Mouse (Mus musculus) MEL-GATA-1-ER (cell line): ENCODE results near the gene Gba.

Source experiments
- DNase-seq: peaks from one replicate; pipeline ENCODE4 v3.0.0-alpha.2; 2012; ENCODE audit warnings: low read depth; ENCODE audit errors: extremely low read depth

Gba gene

DNA sequence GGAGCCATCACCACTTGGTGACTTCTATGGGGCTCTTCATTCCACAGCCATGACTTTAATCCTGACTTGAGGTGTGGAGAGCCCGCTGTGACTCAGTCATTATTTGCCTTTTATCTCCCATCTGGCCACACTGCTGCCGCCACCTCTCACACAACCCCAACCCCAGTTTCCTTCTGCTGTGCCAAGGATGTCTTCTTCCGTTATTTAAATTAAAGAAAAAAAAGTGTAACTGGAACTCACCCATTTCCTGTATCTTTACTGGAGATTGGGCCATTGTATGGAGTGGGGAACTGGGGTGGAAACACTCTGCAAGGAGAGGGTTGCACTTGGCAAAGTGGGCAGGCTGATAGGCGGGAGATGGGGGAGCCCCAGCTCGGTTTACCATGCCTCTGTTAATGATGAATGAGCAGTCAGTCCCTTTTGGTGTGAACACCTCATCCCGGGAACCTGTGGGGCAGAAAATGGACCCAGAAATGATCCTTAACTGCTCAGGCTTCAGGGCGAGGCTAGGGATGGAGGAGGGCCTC, 20.1 kb upstream of the Gba start:
- peak; percentile 87 for DNase-seq

DNA sequence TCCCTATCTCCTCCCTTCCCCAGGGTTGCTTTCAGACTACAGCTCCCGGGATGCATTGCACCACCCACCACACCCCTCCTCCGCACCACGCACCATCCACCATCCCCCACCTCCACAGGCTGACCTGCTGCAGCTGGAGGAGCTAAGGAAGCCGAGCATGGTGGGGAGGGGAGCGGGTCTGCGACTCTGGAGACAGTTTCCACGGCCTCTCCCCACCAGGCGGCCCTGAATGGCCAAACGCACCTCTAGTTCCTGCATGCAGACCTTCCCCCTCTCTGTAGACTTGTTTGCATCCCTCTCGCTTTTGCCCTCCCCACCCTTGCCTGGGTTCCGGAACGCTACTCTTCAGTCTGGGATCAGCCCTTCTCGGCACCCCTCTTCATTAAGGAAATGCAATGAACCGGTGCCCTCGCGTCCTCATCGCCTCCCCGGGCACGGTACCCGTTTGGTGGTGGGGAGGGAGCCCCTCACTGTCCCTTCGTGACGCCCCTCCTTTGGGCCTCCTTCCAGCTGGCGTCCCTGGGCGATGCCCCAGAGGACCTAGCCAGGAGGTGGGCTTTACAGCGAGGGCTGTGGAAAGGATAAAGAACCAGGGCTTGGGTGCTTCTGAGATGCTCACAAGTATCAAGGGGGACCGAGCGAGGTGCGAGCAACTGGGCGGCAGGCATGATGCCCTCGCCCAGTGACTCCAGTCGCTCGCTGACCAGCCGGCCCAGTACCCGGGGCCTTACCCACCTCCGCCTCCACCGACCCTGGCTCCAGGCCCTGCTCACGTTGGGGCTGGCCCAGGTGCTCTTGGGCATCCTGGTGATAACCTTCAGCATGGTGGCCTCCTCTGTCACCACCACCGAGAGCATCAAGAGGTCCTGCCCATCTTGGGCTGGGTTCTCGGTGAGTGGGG, 19.4 kb upstream of the Gba start, which contains the start of gene Fam189b:
Fam189b (plus strand) TSS at position 86 of the 901 bp plus-strand sequence.
- no peak for DNase-seq

DNA sequence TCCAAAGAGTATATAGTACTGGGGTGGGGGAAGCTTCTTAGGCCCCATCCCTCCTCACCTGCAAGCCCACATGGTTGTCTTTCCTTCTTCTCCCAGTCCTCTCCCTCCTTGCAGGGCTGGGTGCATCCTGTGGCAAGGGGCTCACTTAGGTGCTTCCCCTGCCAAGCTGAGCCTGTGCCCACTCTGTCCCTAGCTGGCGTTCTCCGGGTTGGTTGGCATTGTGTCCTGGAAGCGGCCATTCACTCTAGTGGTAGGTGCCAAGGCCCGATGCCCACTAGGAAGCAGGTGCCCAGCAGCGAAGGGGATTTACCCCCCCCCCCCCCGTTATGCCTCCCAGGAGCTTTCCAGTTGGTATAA, 18.8 kb upstream of the Gba start:
- no peak for DNase-seq

DNA sequence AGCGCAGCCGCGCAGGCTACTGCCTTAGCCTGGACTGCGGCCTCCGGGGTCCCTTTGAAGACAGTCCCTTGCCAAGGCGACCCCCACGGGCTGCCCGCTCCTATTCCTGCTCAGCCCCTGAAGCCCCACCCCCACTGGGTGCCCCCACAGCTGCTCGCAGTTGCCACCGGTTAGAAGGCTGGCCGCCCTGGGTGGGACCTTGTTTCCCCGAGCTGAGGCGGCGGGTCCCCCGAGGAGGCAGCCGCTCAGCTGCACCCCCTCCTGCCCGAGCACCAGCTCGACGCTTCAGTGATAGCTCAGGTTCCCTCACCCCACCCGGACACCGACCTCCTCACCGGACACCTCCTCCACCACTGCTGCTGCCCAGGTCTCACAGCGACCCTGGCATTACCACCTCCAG, 15.5 kb upstream of the Gba start:
- no peak for DNase-seq

DNA sequence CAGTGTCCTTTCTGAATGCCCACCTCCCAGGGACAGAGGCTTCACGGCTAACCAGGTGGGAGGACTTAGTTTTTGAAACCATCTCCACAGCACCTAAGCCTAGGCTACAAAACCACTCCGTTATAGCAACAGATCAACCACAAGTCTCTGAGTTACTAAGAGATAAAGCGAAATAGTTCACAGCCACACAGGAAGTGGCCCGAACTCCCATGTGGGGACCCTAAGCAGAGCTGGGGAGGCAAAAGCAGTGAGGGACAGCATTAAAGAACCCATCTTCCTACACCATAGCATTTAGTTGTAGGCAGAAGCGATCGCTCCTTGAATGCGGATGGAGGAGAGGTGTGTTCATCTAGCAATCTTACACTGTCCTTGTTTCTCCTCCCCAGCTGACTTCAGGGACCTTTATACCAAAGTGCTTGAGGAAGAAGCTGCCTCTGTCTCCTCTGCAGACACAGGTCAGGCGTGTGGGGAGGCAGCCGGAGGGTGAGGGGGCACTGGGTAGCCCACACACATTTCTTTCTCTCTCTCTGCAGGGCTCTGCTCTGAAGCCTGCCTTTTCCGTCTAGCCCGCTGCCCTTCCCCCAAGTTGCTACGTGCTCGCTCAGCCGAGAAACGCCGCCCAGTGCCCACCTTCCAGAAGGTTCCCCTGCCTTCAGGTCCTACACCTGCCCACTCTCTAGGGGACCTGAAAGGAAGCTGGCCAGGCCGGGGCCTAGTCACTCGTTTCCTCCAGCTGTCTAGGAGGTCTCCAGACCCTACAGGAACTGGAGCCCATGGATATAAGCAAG, 14.8 kb upstream of the Gba start:
- DNase-seq, result peak; percentile 61

DNA sequence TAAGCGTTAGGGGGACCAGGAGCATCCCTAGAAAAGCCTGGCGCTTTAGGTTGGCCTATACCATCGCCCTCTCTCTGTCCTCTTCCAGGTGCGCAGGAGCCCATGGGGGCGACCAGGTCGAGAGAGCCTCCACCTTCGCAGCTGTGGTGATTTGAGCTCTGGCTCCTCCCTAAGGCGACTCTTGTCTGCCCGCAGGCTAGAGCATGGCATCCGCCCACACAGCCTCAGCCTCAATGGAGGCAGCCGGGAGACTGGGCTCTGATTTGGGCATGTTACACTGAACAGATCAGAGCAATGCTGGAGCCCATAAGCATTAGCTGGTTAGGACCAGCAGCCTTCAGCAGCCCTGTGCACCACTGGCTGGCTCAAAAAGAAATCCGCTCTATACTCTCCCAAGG, 14.3 kb upstream of the Gba start:
- DNase-seq, result no peak

DNA sequence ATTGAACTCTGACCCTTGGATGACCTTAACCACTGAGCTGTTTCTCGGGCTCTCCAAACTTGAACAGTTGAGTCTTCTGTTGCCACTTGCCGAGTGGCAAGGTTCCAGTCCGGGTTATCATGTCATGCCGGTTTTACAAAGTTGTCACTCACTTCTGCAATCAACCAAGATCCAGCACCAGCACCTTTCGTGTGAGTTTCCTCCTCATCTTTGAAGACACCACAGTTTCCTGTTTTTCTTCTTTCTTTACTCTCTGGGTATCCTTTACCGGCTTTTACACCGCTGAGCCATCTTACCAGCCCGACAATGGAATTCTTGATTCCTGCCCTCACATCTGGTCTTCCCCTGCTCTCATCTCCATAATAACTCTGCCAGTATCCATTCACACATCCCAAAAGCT, 12.3 kb upstream of the Gba start:
- peak; percentile 99 for DNase-seq

DNA sequence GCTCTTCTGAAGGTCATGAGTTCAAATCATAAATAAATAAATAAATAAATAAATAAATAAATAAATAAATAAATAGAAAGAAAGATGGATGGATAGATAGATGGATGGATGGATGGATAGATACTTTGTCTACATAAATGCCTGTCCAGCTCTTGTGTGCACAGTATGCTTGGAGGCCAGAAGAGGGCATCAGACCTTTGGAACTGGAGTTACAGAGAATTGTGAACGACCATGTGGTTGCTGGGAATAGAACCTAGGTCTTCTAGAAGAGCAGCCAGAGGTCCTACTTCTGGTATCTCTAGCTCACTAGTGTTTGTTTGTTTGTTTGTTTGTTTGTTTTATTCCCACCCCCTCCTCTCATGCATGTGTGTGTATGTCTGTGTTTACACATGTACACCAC, 9.4 kb upstream of the Gba start:
- no peak for DNase-seq

DNA sequence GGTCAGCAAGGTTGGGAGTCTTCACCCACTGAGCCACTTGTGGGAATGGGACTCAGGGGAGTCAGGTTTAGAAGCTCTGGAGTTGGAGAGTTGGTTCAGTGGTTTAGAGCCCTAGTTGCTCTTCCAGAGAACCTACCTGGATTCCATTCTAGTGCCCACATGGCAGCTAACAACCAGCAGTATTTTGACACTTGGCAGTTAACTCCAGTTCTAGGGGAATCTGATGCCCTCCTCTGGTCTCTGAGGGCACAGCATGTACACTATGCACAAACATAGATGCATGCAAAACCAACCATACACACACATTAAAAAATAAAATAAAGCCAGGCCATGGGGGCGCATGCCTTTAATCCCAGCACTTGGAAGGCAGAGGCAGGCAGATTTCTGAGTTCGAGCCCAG, 8.9 kb upstream of the Gba start:
- no peak for DNase-seq

DNA sequence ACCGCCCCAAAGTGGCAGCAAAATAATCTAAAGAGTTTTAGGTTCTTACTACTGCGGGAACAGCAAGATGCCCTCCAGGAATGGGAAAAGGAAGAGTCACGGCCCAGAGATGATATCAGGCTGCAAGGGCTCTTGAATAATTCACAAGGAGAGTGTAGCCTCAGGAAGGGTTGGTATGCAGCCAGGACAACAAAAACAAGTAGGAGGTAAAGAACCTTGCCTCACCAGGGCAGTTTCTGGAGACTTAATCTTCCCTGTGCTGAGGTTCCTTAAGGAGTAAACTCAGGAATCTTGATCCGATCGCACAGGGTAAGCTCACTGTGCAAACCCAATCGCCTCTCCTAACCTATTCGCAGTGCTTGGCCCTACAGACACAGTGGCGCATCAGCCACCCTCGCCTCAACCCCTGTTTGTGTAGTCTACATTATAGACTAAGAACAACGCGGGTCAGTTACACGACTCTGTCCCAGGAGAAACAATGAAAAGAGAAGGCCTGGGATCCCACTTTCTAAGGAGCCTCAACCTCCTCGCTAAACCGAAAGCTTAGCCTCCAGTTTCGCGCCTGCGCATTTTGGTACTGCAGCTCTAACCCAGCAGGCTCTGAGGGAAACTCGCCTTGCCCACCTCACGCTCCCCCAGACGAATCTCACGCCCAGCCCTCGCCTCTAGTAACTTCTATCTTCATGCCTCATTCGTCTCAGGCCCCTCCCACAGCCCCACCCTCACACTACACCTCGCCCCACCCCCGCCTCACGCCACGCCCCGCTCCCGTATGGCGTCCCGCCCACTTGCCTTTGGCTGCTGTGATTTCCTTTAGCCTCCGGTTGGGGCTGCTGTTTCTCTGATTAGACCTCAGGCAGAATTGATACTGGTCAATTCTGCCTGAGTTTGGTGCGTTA, 6.5 kb upstream of the Gba start:
- DNase-seq, result peak; percentile 93

DNA sequence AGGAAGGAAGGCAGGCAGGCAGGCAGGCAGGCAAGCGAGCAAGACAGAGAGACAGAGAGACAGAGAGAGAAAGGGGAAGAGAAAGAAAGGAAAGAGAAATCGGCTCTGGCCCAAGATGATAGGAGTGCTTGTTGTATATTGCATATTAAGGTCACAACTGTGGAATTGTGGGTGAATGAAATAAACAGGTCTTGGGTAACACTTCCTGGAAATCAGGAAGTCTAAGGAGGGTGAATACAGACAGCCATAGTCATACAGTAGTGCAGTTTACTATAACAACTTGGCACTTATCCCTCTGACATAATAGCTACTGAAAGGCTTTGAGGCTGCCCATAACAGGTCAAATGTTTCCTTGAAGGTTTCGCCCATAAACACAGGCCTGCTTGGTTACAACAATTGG, 2.9 kb upstream of the Gba start:
- DNase-seq, result no peak

DNA sequence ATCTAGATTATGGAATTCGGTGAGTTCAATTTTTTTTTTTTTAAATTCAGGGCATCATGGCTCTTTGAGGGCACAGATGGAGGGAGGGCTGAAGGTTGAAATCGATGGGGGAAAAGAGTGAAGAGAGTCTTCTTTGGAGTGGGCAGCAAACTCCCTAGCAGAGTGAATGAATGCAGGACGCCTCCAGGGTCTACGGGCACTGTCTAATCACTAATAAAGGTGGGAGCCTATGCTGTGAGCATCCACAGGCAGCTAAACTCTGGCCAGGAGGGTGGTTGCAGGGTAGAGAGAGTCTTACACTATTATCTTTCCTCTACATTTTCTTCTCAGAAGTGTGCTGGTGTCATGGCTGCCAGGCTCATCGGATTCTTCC, 400 bp downstream of the Gba start:
- no peak for DNase-seq

DNA sequence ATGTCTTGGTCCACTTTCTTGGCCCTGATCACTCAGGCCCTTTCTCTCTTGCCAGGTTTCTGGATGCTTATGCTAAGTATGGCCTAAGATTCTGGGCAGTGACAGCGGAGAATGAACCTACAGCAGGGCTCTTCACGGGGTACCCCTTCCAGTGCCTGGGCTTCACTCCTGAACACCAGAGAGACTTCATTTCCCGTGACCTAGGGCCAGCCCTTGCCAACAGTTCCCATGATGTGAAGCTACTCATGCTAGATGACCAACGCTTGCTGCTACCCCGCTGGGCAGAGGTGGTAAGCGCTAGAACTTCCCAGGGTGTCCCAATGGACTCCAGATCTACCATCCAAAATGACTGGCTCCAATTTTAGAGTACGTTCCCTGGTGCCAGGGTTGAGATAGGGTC, 3.4 kb downstream of the Gba start:
- no peak for DNase-seq

DNA sequence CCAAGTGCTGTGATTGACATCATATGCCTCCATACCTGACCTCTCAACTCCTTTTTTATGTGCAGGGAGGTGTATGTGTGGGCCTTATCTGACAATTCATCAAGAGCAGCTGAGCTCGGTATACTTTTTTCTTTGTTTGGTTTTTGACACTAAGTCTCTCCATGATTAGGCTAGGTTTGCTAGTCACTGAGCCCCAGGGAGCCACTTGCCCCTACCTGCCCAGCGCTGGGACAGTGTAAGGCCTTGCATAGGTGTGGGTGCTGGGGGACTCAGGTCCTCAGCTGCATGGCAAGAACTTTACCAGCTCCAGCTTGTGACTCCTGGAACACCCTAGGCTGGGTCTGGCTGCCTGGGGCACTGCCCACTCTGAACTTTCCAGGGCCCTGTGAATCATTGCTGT, 4.0 kb downstream of the Gba start:
- no peak for DNase-seq

DNA sequence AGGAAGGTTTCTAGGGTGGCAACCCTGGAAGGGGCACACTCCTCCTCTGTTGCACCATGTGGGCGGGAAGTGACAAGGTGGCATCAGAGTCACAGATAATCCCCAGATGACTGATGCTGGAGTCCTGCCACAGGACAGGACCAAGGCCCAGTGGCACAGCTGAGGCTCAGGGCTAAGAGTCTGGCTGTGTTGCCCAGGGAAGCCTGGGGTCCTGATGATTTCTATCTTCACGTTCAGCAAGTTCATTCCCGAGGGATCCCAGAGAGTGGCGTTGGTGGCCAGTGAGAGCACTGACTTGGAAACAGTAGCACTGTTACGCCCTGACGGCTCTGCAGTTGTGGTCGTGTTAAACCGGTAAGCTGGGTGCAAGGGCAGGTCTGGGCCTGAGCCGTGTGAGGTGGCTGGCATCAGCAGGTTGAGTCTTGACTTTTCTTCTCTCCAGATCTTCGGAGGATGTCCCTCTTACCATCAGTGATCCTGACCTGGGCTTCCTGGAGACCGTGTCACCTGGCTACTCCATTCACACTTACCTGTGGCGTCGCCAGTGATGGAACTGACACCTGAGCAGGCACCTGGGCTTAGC, 5.4 kb downstream of the Gba start:
- no peak for DNase-seq

DNA sequence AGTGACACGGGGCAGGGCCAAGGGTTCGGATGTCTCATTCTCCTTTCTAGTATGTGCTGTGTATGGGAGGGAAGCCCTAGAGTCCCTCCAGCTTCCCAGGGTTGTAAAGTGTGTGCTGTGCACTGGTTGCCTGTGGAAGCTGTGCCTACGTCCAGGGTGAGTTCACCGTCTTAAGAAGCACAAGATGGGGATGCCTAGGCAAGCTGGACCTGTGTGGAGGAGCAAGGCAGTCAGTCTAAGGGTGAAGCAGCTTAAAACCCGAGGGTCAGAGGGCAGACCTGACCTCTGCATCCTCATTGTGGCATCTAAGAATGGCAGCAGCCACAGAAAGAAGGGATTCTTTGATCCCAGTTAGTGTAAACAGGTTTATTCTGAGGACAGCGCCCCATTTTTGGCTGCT, 6.0 kb downstream of the Gba start:
- no peak for DNase-seq

DNA sequence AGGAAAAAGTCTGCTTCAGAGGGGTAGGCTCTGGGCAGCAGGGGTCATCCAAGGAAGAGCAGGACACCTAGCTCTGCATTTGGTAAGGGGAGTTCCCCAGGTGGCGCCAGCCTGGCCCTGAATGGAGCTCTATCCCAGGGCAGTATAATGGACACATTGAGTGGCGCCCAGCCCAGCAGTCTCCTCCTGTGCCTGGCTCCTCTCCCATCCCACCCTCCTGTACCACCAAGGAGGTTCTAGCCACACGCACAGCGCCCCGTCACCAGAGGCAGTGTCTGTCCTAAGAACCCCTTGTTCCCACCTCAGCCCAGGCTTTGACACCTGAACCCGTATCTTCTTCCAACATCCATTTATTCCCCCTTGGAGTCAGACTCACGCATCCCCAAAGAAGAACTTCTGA, 7.0 kb downstream of the Gba start:
- DNase-seq, result no peak

DNA sequence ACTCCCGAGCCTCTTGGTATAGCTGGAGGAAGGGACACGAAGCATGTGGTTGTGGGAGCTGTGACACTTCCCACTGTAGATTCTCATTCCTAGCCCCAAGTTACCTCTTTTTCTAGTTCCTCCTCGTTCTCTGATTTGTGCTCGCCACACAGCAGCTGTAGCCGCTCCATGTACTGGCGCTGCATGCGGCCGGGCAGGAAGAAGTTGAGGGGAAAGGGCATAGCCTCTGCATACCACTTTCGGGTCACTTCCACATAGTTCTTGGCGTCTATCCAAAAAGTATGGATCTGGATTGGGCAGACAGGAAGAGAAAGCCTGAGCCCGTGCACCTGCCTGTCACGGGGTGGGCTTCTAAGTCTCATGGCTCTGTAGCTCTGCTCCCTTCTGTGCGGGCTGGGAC, 7.4 kb downstream of the Gba start:
- no peak for DNase-seq

DNA sequence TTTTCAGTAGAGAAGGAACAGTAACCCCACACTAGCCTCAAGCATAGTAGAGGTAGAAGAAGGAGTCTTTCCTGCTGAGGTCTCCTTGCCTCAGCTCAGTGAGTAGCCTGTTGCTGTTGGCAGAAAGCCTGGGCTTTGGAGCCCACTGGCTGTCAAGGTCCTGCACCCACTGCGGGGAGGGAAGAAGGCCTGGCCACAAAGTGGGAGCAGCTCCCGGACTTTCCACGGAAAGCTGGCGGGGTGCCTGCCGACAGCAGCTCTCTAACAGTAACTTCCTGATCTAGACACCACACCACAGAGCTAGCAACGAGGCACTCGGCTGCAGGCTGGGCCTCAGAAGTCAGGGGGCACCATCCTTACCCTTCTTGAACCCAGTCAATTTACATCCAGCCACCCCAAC, 8.0 kb downstream of the Gba start:
- no peak for DNase-seq

DNA sequence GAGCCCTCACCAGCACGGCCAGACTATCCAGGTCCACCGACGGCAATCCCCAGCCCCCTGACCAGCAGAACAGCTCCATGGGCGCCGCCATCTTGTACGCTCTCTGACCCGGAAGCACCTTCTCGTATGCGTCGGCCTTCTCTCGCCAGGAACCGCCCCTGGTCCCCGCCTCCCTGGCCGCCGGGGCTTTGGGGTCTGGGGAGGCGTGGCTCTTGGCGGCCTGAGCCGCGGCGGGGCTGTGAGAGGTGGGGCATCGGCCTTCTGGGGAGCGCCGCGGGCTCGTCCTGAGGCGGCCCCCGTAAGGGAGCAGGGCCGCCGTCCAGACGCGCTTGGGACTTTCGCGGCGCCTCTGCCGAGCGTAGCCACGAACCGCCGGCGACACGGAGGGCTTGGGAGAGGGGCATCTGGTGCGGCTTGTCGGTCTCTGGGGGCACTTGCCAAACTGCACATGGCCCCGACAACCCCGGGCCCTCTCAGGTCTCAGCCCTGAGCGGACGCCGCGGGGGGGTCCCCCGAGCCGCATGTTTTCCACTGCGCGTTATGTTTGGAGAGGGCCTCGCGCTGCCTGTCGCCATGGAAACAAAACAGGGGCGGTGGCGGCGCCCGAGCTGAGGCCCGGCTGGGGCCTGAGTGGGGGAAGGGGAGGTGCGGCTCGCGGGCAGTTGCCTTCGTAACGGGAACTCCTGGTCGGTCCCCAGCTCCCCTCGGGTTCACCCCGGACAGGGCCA, 11.2 kb downstream of the Gba start:
- DNase-seq, result peak; percentile 86
